Mouse (Mus musculus) liver, embryonic 14.5 days (tissue): Measurements from ENCODE around the gene Atf7. TPM values are rescaled to one million over a fixed set of nuclear protein-coding genes. Genes with fewer than 3 reads are reported as not detected.

Experiments used
- ATAC-seq: fragments of 200-750 bp; cut with Nextera tagmentation; 2 replicates; pipeline ENCODE4 v1.8.0; 2017; ENCODE audit warnings: moderate number of reproducible peaks, mild to moderate bottlenecking, moderate library complexity; ENCODE audit not compliant: insufficient read depth
- DNase-seq, 3 experiments: peaks; one replicate each; pipeline ENCODE4 v3.0.0-alpha.2; 2012 to 2013; ENCODE audit warnings: low read depth in 3 of 3, low spot score in 3 of 3
- H3K27ac ChIP-seq: fragments of 300-500 bp; sonication (generic); 2 replicates; pipeline ENCODE4 v1.5.1; 2014; ENCODE audit warnings: moderate library complexity, mild to moderate bottlenecking, control low read depth, inconsistent platforms
- H3K27me3 ChIP-seq: fragments of 300-500 bp; sonication (generic); 2 replicates; pipeline ENCODE4 v1.6.1; 2014; ENCODE audit warnings: mild to moderate bottlenecking, low read length, moderate library complexity; ENCODE audit not compliant: control insufficient read depth, insufficient read depth
- H3K36me3 ChIP-seq: fragments of 300-500 bp; sonication (generic); replicated peaks from 2 replicates; pipeline ENCODE4 v1.6.1; 2014; ENCODE audit warnings: low read depth; ENCODE audit not compliant: control insufficient read depth, insufficient read depth
- H3K4me1 ChIP-seq, 2 experiments: fragments of 200-500 bp in 1 of 2; fragments of 300-500 bp in 1 of 2; sonication (generic) in 1 of 2; replicated peaks; 2 replicates each; pipeline ENCODE4 v1.6.1; 2012 to 2014; ENCODE audit warnings: antibody characterized with exemption in 1 of 2, inconsistent platforms in 1 of 2, low read length in 1 of 2; ENCODE audit not compliant: control insufficient read depth in 2 of 2, insufficient read depth in 2 of 2
- H3K4me2 ChIP-seq: fragments of 300-500 bp; sonication (generic); 2 replicates; pipeline ENCODE4 v1.6.1; 2014; ENCODE audit warnings: low read depth, mild to moderate bottlenecking, control low read depth, moderate library complexity
- H3K4me3 ChIP-seq, 2 experiments: fragments of 200-500 bp in 1 of 2; fragments of 300-500 bp in 1 of 2; sonication (generic) in 1 of 2; 2 replicates each; pipeline ENCODE4 v1.5.1; 2012 to 2014; ENCODE audit warnings: low read depth in 2 of 2, low read length in 2 of 2, mild to moderate bottlenecking in 2 of 2, control low read depth in 1 of 2, inconsistent platforms in 1 of 2, moderate library complexity in 1 of 2; ENCODE audit not compliant: insufficient read depth in 1 of 2
- H3K9ac ChIP-seq: fragments of 300-500 bp; sonication (generic); replicated peaks from 2 replicates; pipeline ENCODE4 v1.6.1; 2014; ENCODE audit warnings: mild to moderate bottlenecking, control low read depth, moderate library complexity
- H3K9me3 ChIP-seq: fragments of 300-500 bp; sonication (generic); 2 replicates; pipeline ENCODE4 v1.6.1; 2016; ENCODE audit warnings: low read length, mixed read lengths; ENCODE audit not compliant: control insufficient read depth
- CTCF ChIP-seq: IDR thresholded peaks from 2 replicates; pipeline ENCODE4 v1.5.1; 2016; ENCODE audit warnings: antibody characterized with exemption, low read depth, control low read depth
- EP300 ChIP-seq: IDR thresholded peaks from 2 replicates; pipeline ENCODE4 v1.6.1; 2016; ENCODE audit warnings: antibody characterized with exemption, low read depth
- WGBS: fragments of 180-500 bp; shearing (Covaris S2); extraction: QIAGEN DNeasy Blood & Tissue Kit; methylation state at CpG from one replicate; pipeline ENCODE4 v1.1.7; 2014; ENCODE audit not compliant: insufficient replicate concordance; 5-methylcytosine and 5-hydroxymethylcytosine counted together
- polyA plus RNA-seq, 2 experiments: library from polyadenylated mRNA; depleted of rRNA in 1 of 2; stranded (reverse) in 1 of 2; unstranded in 1 of 2; fragments of >200 nt; fragmentation: Nextera tagmentation in 1 of 2; extraction: Ambion mirVana in 1 of 2; gene quantifications; 2 replicates each; pipeline versions ENCODE4 v1.2.1 to v1.2.3; 2012 to 2014

Gene Atf7
- polyA plus RNA-seq (2012; rRNA removed) (12.3 and 15.8 TPM in 2 replicates), polyA plus RNA-seq (2014; fragmentation: Nextera tagmentation; extraction: Ambion mirVana) (6.8 and 7.3 TPM in 2 replicates)

GRCm38 (mm10) chr15:102624970-102625686 is at the start of gene Atf7, which contains the start of gene Gm28047:
Gene Atf7 (minus strand): TSS chr15:102625464.
Gene Gm28047 (minus strand): TSS chr15:102625067.
- Histone ChIP-seq H3K9me3 (no peaks in the 10 kb centered on the region), H3K9ac (peak within 1 kb of the TSS; percentile 85), H3K36me3 (no peaks in the 10 kb centered on the region), H3K4me3 (peak within 1 kb of the TSS; percentile 78 to 96), H3K27me3 (no peaks in the 10 kb centered on the region), H3K27ac (peak within 1 kb of the TSS; percentile 78), H3K4me1 (peaks cover 11 to 18% of the 10 kb centered on the region in 2 experiments), H3K4me2 (peak within 1 kb of the TSS; percentile 96)
- TF ChIP-seq EP300, result peak; percentile 70
- TF ChIP-seq CTCF, result no peak
- WGBS, result under 1% methylated on average over 51 of the region's 51 CpGs
- DNase-seq (peak; percentile 97 to 99 (median 98)), ATAC-seq (peak; percentile 98)

GRCm38 (mm10) chr15:102673548-102673947 is 48.3 kb upstream of the Atf7 start:
- DNase-seq (peak in 1 of 3 experiments; percentile 17), ATAC-seq (no peak)
- TF ChIP-seq CTCF (no peak), EP300 (no peak)
- peaks cover 28% of the 10 kb centered on the region for H3K27me3 ChIP-seq
- H3K9me3 ChIP-seq, result no peaks in the 10 kb centered on the region
- peaks cover 8 to 27% of the 10 kb centered on the region in 2 experiments; a peak in 3 of 4 replicates for H3K4me1 ChIP-seq
- no peak overlapping the region for H3K9ac ChIP-seq
- H3K36me3 ChIP-seq, result no peaks in the 10 kb centered on the region
- no peak overlapping the region for H3K27ac ChIP-seq
- H3K4me3 ChIP-seq, result no peak overlapping the region
- 8% methylated on average over 10 of the region's 10 CpGs for WGBS
- H3K4me2 ChIP-seq, result peak overlapping the region; percentile 39

- WGBS, result 13% methylated on average over 37 of the region's 37 CpGs
- Histone ChIP-seq H3K4me3 (peak within 1 kb of the TSS; percentile 43 to 73; a peak in 3 of 4 replicates), H3K4me1 (peaks cover 8 to 27% of the 10 kb centered on the region in 2 experiments; a peak in 3 of 4 replicates), H3K9ac (peak within 1 kb of the TSS; percentile 50), H3K4me2 (peak within 1 kb of the TSS; percentile 63), H3K36me3 (peaks cover 2% of the 10 kb centered on the region), H3K27ac (peak within 1 kb of the TSS; percentile 27), H3K9me3 (no peaks in the 10 kb centered on the region), H3K27me3 (peaks cover 28% of the 10 kb centered on the region)
- no peak for TF ChIP-seq EP300
- no peak for TF ChIP-seq CTCF
- DNase-seq (no peak), ATAC-seq (no peak)
Observed at GRCm38 (mm10) chr15:102672215-102673071, 47.2 kb upstream of the Atf7 start, which contains the start of gene Atp5g2. Gene Atp5g2 (minus strand): TSS chr15:102672352.

GRCm38 (mm10) chr15:102671721-102672214 is 46.5 kb upstream of the Atf7 start:
- DNase-seq, result no peak
- under 1% methylated on average over 34 of the region's 34 CpGs for WGBS

More at GRCm38 (mm10) chr15:102671721-102672214, 46.5 kb upstream of the Atf7 start:
- H3K36me3 ChIP-seq, result peaks cover 8% of the 10 kb centered on the region
- peak overlapping the region; percentile 63 for H3K4me2 ChIP-seq
- no peak for ATAC-seq
- H3K4me1 ChIP-seq, result peaks cover 8 to 27% of the 10 kb centered on the region in 2 experiments; a peak in 3 of 4 replicates
- no peaks in the 10 kb centered on the region for H3K9me3 ChIP-seq
- H3K27ac ChIP-seq, result peak overlapping the region; percentile 27
- H3K27me3 ChIP-seq, result peaks cover 28% of the 10 kb centered on the region
- H3K9ac ChIP-seq, result peak overlapping the region; percentile 50
- peak overlapping the region; percentile 43 to 73; a peak in 3 of 4 replicates for H3K4me3 ChIP-seq
- TF ChIP-seq EP300 (no peak), CTCF (no peak)
